Mouse (Mus musculus) heart, adult 2 months (tissue): ENCODE data around the gene Utp6.

ENCODE experiments used
- CTCF ChIP-seq: fragments of 200-600 bp; IDR thresholded peaks from 2 replicates; pipeline ENCODE4 v1.8.1; 2022; ENCODE audit warnings: antibody characterized with exemption, mild to moderate bottlenecking, moderate library complexity
- POLR2A ChIP-seq: fragments of 200-500 bp; IDR thresholded peaks from 2 replicates; pipeline ENCODE4 v1.6.1; 2011; ENCODE audit warnings: mild to moderate bottlenecking, low read depth, low read length, control low read depth; ENCODE audit not compliant: insufficient read depth

- TF ChIP-seq POLR2A (no peak), CTCF (no peak)
These were observed 75.2 kb downstream of the Utp6 start for GRCm38 (mm10) chr11:79886961-79887360.
